Mouse (Mus musculus): ENCODE measurements at regions not wholly inside any gene's neighbourhood (a gene's known extent, or its start where the extent isn't known, plus 50 kb on each side); places are given as distances from the start of the nearest gene placed in this dataset.

- TF ChIP-seq CTCF (IDR thresholded peaks at IDR 0.05; ENCODE audit: low read depth) (no peak), EP300 (optimal IDR thresholded peaks at IDR 0.05) (no peak)
Measured at GRCm38 (mm10) chr4:31594089-31594488, 369.8 kb upstream of the Map3k7 start.
